Mouse (Mus musculus): Measurements from ENCODE around the gene Adam12.

The Adam12 gene

GRCm38 (mm10) chr7:134009157-134009556, 222.8 kb downstream of the Adam12 start:
- DNase-seq (ENCODE audit: low read depth, low spot score) = no peak

GRCm38 (mm10) chr7:134007942-134008361, 224.0 kb downstream of the Adam12 start:
- no peak for DNase-seq (ENCODE audit: low read depth, low spot score)

- DNase-seq (ENCODE audit: low read depth, low spot score) = no peak
Measured at GRCm38 (mm10) chr7:134001581-134001980, 230.4 kb downstream of the Adam12 start.

- DNase-seq (ENCODE audit: low read depth, low spot score) = no peak
Measured at GRCm38 (mm10) chr7:133990930-133991329, 241.0 kb downstream of the Adam12 start.

GRCm38 (mm10) chr7:133988356-133988755, 243.6 kb downstream of the Adam12 start:
- DNase-seq (ENCODE audit: low read depth, low spot score) = no peak

- no peak for DNase-seq (ENCODE audit: low read depth, low spot score)
Measured at GRCm38 (mm10) chr7:133986201-133986600, 245.7 kb downstream of the Adam12 start.

GRCm38 (mm10) chr7:133985648-133986047, 246.3 kb downstream of the Adam12 start:
- no peak for DNase-seq (ENCODE audit: low read depth, low spot score)

- no peak for DNase-seq (ENCODE audit: low read depth, low spot score)
Measured at GRCm38 (mm10) chr7:133976388-133977122, 255.4 kb downstream of the Adam12 start.

- DNase-seq (ENCODE audit: low read depth, low spot score) = no peak
Measured at GRCm38 (mm10) chr7:133971086-133971485, 260.9 kb downstream of the Adam12 start.

GRCm38 (mm10) chr7:133970407-133970806, 261.5 kb downstream of the Adam12 start:
- no peak for DNase-seq (ENCODE audit: low read depth, low spot score)

GRCm38 (mm10) chr7:133967906-133968305, 264.0 kb downstream of the Adam12 start:
- DNase-seq (ENCODE audit: low read depth, low spot score) = no peak

GRCm38 (mm10) chr7:133963501-133963900, 268.4 kb downstream of the Adam12 start:
- DNase-seq (ENCODE audit: low read depth, low spot score) = no peak

- peak; percentile 13 for DNase-seq (ENCODE audit: low read depth, low spot score)
Measured at GRCm38 (mm10) chr7:133959200-133959599, 272.7 kb downstream of the Adam12 start.

GRCm38 (mm10) chr7:133957873-133958272, 274.1 kb downstream of the Adam12 start:
- no peak for DNase-seq (ENCODE audit: low read depth, low spot score)

- no peak for DNase-seq (ENCODE audit: low read depth, low spot score)
Measured at GRCm38 (mm10) chr7:133954111-133955091, 277.5 kb downstream of the Adam12 start.

GRCm38 (mm10) chr7:133951777-133952545, 280.0 kb downstream of the Adam12 start:
- no peak for DNase-seq (ENCODE audit: low read depth, low spot score)

GRCm38 (mm10) chr7:133947360-133947759, 284.6 kb downstream of the Adam12 start:
- DNase-seq (ENCODE audit: low read depth, low spot score) = no peak

- no peak for DNase-seq (ENCODE audit: low read depth, low spot score)
Measured at GRCm38 (mm10) chr7:133946757-133947345, 285.1 kb downstream of the Adam12 start.

GRCm38 (mm10) chr7:133946113-133946512, 285.8 kb downstream of the Adam12 start:
- no peak for DNase-seq (ENCODE audit: low read depth, low spot score)

GRCm38 (mm10) chr7:133940405-133940804, 291.5 kb downstream of the Adam12 start:
- no peak for DNase-seq (ENCODE audit: low read depth, low spot score)

- no peak for DNase-seq (ENCODE audit: low read depth, low spot score)
Measured at GRCm38 (mm10) chr7:133937473-133937872, 294.5 kb downstream of the Adam12 start.

Data from retina, postnatal 7 days (tissue).